Mouse (Mus musculus) spleen, adult 2 months (tissue): Measurements from ENCODE around the gene Aldob.

Experiments used
- CTCF ChIP-seq: fragments of 200-500 bp; IDR thresholded peaks from 2 replicates; pipeline ENCODE4 v1.5.1; 2011; ENCODE audit warnings: mild to moderate bottlenecking, inconsistent platforms; ENCODE audit not compliant: insufficient read depth, insufficient read length, insufficient replicate concordance; ENCODE audit errors: extremely low read depth
- POLR2A ChIP-seq: fragments of 200-500 bp; IDR thresholded peaks from 2 replicates; pipeline ENCODE4 v1.6.1; 2011; ENCODE audit warnings: low read depth, low read length, inconsistent platforms

DNA sequence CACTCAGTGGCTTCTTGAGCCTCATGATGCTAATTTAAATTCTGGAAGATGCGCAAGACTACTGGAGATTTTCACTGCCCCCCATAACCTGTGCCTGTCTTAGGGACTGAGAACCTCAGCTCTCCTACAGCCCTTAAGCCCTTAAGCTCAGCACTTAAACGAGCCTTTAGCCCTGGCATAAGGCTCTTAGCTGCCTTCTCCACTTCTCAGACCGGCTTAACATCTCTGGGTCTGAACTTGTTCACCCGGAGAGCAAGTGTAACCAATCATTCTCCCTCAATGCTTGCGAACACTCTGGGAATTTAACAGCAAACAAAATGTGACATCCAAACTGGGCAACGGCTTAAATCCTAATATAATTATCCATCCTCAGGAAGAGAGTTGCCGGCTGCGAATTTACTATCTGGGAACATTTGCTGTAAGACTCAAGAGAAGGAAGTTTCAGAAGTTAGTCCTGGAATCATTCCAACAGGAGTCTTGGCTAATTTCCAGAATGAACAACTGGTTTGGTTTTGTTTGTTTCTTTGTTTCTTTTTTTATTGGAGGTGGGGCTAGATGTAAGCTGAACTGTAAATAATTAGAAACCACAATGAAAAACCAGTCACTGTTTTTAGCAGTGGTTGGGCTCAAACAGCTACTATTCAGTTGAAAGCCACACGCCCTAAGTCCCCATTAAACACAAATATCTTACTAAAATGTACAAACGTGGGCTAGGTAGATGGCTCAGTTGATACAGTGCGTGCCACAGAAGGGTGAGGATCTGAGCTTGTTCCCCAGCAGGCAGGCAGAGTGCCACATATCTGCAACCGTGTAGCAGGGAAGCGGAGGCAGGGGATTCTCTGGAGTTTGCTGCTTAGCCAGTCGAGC lies 34.9 kb upstream of the Aldob start:
- no peak for TF ChIP-seq CTCF
- no peak for TF ChIP-seq POLR2A
